Mouse (Mus musculus) T-helper 2 cell (primary cell): Measurements from ENCODE around the gene Irak3.

Source experiments
- in situ Hi-C: fragments of 300-600 bp; cut with MboI, MseI; formaldehyde crosslinking; loops from one replicate; pipeline ENCODE4 v1.15.1; 2025; ENCODE audit warnings: high pct_unique_total_duplicates

Irak3 gene

GRCm38 (mm10) chr10:120111691-120112319 is 90.1 kb downstream of the Irak3 start:
- in situ Hi-C loops: loop anchor here (25.0 kb wide), 1 partner anchor 1500 kb away; no protein-coding TSS in a partner anchor

GRCm38 (mm10) chr10:120100806-120101205 is 101.1 kb downstream of the Irak3 start:
- in situ Hi-C loops: loop anchor here (25.0 kb wide), 1 partner anchor 1511 kb away; no protein-coding TSS in a partner anchor

GRCm38 (mm10) chr10:120097564-120097963 is 104.4 kb downstream of the Irak3 start:
- in situ Hi-C loops: no loop called here

DNA sequence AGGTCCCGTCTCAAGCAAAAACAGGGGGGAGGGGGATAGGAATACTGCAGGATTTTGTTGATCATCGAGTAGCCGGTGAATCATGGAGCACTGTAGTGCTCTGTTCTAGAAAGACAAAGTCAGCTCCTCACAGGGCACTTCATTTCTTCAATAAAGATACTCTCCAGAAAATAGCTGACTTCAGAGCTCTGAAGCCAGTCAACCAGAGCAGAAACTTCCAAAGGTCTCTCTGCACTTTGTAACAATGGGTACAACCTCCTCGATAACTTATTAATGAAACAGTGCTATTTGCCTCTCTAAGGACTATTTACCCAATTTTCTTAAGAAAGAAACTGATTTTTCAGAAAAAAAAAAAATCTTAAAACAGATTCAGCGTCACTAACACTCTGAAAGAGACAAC is 106.2 kb downstream of the Irak3 start:
- in situ Hi-C loops: no loop called here

DNA sequence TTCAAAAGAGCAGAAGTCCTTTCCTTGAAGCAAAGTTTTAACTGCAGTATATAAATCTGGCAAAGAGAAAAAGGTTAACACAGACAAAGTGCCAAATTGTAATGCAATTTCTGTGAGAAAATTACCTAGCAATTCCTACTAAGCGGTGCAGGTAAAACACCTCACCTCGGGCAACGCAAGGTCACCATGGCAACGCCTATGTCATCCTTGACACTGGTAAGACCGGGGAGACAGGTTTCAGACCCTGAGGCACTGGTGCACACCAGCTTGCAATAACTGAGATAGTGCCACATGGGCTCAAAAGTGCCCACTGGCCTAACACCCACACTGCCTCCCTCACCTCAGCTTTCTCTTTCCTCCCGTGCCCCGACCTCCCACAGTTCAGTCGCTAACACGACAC is 106.8 kb downstream of the Irak3 start:
- in situ Hi-C loops: no loop called here

DNA sequence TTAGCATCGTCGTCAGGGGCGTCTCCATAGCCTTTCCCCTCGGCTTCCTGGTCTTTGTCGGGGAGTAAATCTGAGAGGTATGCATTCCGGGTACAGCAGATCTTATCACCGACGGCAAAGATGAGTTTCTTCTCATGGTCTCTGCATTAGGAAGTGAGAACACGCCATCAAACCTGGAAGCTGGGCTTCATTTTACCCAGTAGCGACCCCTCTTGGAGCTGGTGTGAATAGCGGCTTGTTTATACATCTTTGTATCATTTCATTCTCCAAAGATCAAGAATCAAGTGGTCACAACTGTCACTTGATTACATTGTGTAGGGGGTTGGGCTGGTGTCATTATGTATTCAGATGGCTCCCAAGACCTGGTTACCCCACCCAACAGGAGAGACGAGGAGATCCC is 109.4 kb downstream of the Irak3 start:
- in situ Hi-C loops: no loop called here
